In genomic region chr1:127203231-127203764, GRCm38 (mm10) we compare ENCODE assay signal across 10 mouse cellular contexts. TPM values are rescaled to one million over a fixed set of nuclear protein-coding genes. Genes with fewer than 3 reads are reported as not detected.
A peak's percentile ranks its signal among the peaks of the same experiment; 100 is the strongest.
DNase-seq lines count a peak whose midpoint lies in the region; ATAC-seq and TF ChIP-seq lines count a peak whose summit lies in the region.
"Had no signal": no experiment of that assay in that cellular context is flagged by ENCODE, and none has a peak within 500 bp of the region (broad histone marks: within the 10 kb centered on the region; RNA-seq: fewer than 3 reads in every experiment).

No protein-coding gene starts in this region.

- no peaks in the 10 kb centered on the region for H3K9me3 ChIP-seq in kidney, postnatal 0 days (replicated peaks; ENCODE audit: low read length)
- H3K9me3 ChIP-seq: embryonic facial prominence, embryonic 15.5 days; neural tube, embryonic 13.5 days had no signal

- H3K36me3 ChIP-seq in kidney, postnatal 0 days (ENCODE audit: insufficient read depth, low read length) = no peaks in the 10 kb centered on the region
- H3K36me3 ChIP-seq: embryonic facial prominence, embryonic 15.5 days; neural tube, embryonic 13.5 days had no signal

- no peak overlapping the region for H3K4me2 ChIP-seq in kidney, postnatal 0 days (ENCODE audit: low read length)
- H3K4me2 ChIP-seq: embryonic facial prominence, embryonic 15.5 days had no signal

- peak; percentile 61 for DNase-seq in embryo, embryonic 10.5 days (ENCODE audit: low spot score)
- no peak for DNase-seq in embryo, embryonic 10 days (ENCODE audit: low spot score)
- DNase-seq in left cerebral cortex, adult 18-20 months (ENCODE audit: low spot score in 2 of 2) = peak; percentile 33 to 50
- DNase-seq in left cerebral cortex, adult 11 months (ENCODE audit: low spot score) = no peak
- DNase-seq in adrenal gland, postnatal 25 days = peak; percentile 10
- DNase-seq in kidney, postnatal 0 days (ENCODE audit: low spot score) = peak; percentile 76
- peak; percentile 50 for DNase-seq in retina, postnatal 1 day

- H3K27me3 ChIP-seq in kidney, postnatal 0 days (ENCODE audit: insufficient read depth, low read length) = no peaks in the 10 kb centered on the region
- H3K27me3 ChIP-seq: embryonic facial prominence, embryonic 15.5 days; neural tube, embryonic 13.5 days had no signal

- ATAC-seq in kidney, postnatal 0 days (replicated peaks; ENCODE audit: low FRiP score, low read depth) = no peak
- ATAC-seq in erythroid progenitor cell, adult 5-6 weeks (replicated peaks; ENCODE audit: low FRiP score, poor library complexity, severe bottlenecking) = no peak

- peak; percentile 72 for TF ChIP-seq CTCF in kidney, postnatal 0 days (IDR thresholded peaks at IDR 0.05; ENCODE audit: low read depth)

- H3K9ac ChIP-seq in kidney, postnatal 0 days (ENCODE audit: low read depth, low read length) = no peak overlapping the region
- H3K9ac ChIP-seq: embryonic facial prominence, embryonic 15.5 days; neural tube, embryonic 13.5 days had no signal

- H3K4me3 ChIP-seq in kidney, postnatal 0 days (replicated peaks; ENCODE audit: low read depth, low read length) = no peak overlapping the region
- H3K4me3 ChIP-seq: embryonic facial prominence, embryonic 15.5 days; neural tube, embryonic 13.5 days had no signal

- H3K4me1 ChIP-seq in kidney, postnatal 0 days (replicated peaks; ENCODE audit: insufficient read depth, low read length) = 0 out of 2 replicates have a peak, but pooled peaks cover 3% of the 10 kb centered on the region

- no peak overlapping the region for H3K27ac ChIP-seq in kidney, postnatal 0 days
- H3K27ac ChIP-seq: embryonic facial prominence, embryonic 15.5 days; neural tube, embryonic 13.5 days had no signal

- 37% methylated on average over 4 of the region's 4 CpGs for WGBS in kidney, postnatal 0 days

RNA-seq across cellular contexts. Expression of gene Mgat5, which starts 1.5 kb away (rescaled TPM):
- total RNA-seq in left cerebral cortex, adult 18-20 months (2021) = 10 to 100 TPM; 70.4 to 74.1 TPM
- total RNA-seq in adrenal gland, postnatal 25 days (2021) = 10.7 and 14.3 TPM in 2 replicates
- polyA plus RNA-seq in kidney, postnatal 0 days (2015; fragmentation: Nextera tagmentation; extraction: Ambion mirVana) = 4.6 and 5.4 TPM in 2 replicates
- 9.4 and 10.1 TPM in 2 replicates for total RNA-seq in erythroid progenitor cell, adult 5-6 weeks (2015; ENCODE audit: low replicate concordance)
- 4.4 and 6.0 TPM in 2 replicates for total RNA-seq in erythroid progenitor cell, adult 5-6 weeks (2017; ENCODE audit: low replicate concordance)

Comparison
In these comparisons a context has a peak if more than half of its experiments do, and no peak if none do; other contexts are left out.
1. DNase-seq: peak in embryo, embryonic 10.5 days (single experiment), left cerebral cortex, adult 18-20 months (2 of 2), adrenal gland, postnatal 25 days (single experiment), kidney, postnatal 0 days (single experiment) and retina, postnatal 1 day (single experiment); none in embryo, embryonic 10 days (single experiment) and left cerebral cortex, adult 11 months (single experiment).